ENCODE assay signal across 17 mouse cellular contexts in genomic region chr2:76512888-76513287, GRCm38 (mm10).
"Had no signal": no experiment of that assay in that cellular context is flagged by ENCODE, and none has a peak within 500 bp of the region (broad histone marks: within the 10 kb centered on the region; RNA-seq: fewer than 3 reads in every experiment).

No protein-coding gene starts in this region.

- H3K9ac ChIP-seq: kidney, embryonic 15.5 days; limb, embryonic 12.5 days; limb, embryonic 15.5 days; liver, embryonic 14.5 days; liver, postnatal 0 days; stomach, embryonic 15.5 days had no signal

- H3K9me3 ChIP-seq: kidney, embryonic 15.5 days; limb, embryonic 15.5 days; stomach, embryonic 15.5 days had no signal

- H3K36me3 ChIP-seq: kidney, embryonic 15.5 days; limb, embryonic 12.5 days; limb, embryonic 15.5 days; stomach, embryonic 15.5 days had no signal

- DNase-seq: kidney, adult 8-10 months; kidney, postnatal 14 days; kidney, postnatal 4 days; left cerebral cortex, postnatal 4 days; liver, postnatal 0 days; midbrain, embryonic 14.5 days; right cerebral cortex, postnatal 4 days; spleen, adult 18-20 months; thymus, adult 18-20 months; thymus, postnatal 36 days had no signal

- H3K27ac ChIP-seq: kidney, embryonic 15.5 days; limb, embryonic 12.5 days; limb, embryonic 15.5 days; liver, embryonic 14.5 days; macrophage; stomach, embryonic 15.5 days had no signal

- H3K4me3 ChIP-seq: kidney, embryonic 15.5 days; limb, embryonic 12.5 days; limb, embryonic 15.5 days; stomach, embryonic 15.5 days had no signal

- H3K4me1 ChIP-seq: kidney, embryonic 15.5 days; limb, embryonic 15.5 days; stomach, embryonic 15.5 days had no signal

- ATAC-seq: liver, postnatal 0 days had no signal

- H3K4me2 ChIP-seq: kidney, embryonic 15.5 days; limb, embryonic 12.5 days; limb, embryonic 15.5 days; liver, embryonic 11.5 days; stomach, embryonic 15.5 days had no signal

- H3K27me3 ChIP-seq: kidney, embryonic 15.5 days; limb, embryonic 12.5 days; limb, embryonic 15.5 days; stomach, embryonic 15.5 days had no signal
